Mouse (Mus musculus): ENCODE data around the gene Gstp3.
"Not testable (repeated sequence)": the region's sequence is repeated elsewhere in the genome, so short reads cannot be mapped to it uniquely, and the experiment has no call there.

Gene Gstp3

GRCm38 (mm10) chr19:4041500-4041899, 17.9 kb downstream of the Gstp3 start:
- not testable (repeated sequence) for DNase-seq (ENCODE audit: low read depth in 1 of 2, low spot score in 2 of 2)

GRCm38 (mm10) chr19:4040941-4041340, 18.4 kb downstream of the Gstp3 start:
- DNase-seq (ENCODE audit: low read depth in 1 of 2, low spot score in 2 of 2) = not testable (repeated sequence)

- DNase-seq (ENCODE audit: low read depth in 1 of 2, low spot score in 2 of 2) = peak in 1 of 2 experiments; percentile 52
These were observed 21.6 kb downstream of the Gstp3 start, which contains the start of gene Gstp1 for GRCm38 (mm10) chr19:4037788-4038232. Gene Gstp1 (minus strand): TSS chr19:4037985.

GRCm38 (mm10) chr19:4037154-4037787, 22.1 kb downstream of the Gstp3 start:
- DNase-seq (ENCODE audit: low read depth in 1 of 2, low spot score in 2 of 2) = not testable (repeated sequence)

GRCm38 (mm10) chr19:4036327-4037045, 22.9 kb downstream of the Gstp3 start:
- DNase-seq (ENCODE audit: low read depth in 1 of 2, low spot score in 2 of 2) = no peak

- DNase-seq (ENCODE audit: low read depth in 1 of 2, low spot score in 2 of 2) = no peak
These were observed 25.6 kb downstream of the Gstp3 start for GRCm38 (mm10) chr19:4033742-4034141.

- no peak for DNase-seq (ENCODE audit: low read depth in 1 of 2, low spot score in 2 of 2)
These were observed 26.1 kb downstream of the Gstp3 start for GRCm38 (mm10) chr19:4033298-4033697.

- DNase-seq (ENCODE audit: low read depth in 1 of 2, low spot score in 2 of 2) = no peak
These were observed 26.7 kb downstream of the Gstp3 start for GRCm38 (mm10) chr19:4032668-4033067.

GRCm38 (mm10) chr19:4027576-4027975, 31.8 kb downstream of the Gstp3 start:
- DNase-seq (ENCODE audit: low read depth in 1 of 2, low spot score in 2 of 2) = no peak

GRCm38 (mm10) chr19:4023185-4023584, 36.2 kb downstream of the Gstp3 start:
- no peak for DNase-seq (ENCODE audit: low read depth in 1 of 2, low spot score in 2 of 2)

- peak in 1 of 2 experiments; percentile 59 for DNase-seq (ENCODE audit: low read depth in 1 of 2, low spot score in 2 of 2)
These were observed 40.4 kb downstream of the Gstp3 start for GRCm38 (mm10) chr19:4018743-4019583.

GRCm38 (mm10) chr19:4017921-4018587, 41.3 kb downstream of the Gstp3 start:
- DNase-seq (ENCODE audit: low read depth in 1 of 2, low spot score in 2 of 2) = no peak

GRCm38 (mm10) chr19:4015635-4016034, 43.7 kb downstream of the Gstp3 start:
- no peak for DNase-seq (ENCODE audit: low read depth in 1 of 2, low spot score in 2 of 2)

- DNase-seq (ENCODE audit: low read depth in 1 of 2, low spot score in 2 of 2) = no peak
These were observed 44.6 kb downstream of the Gstp3 start for GRCm38 (mm10) chr19:4014802-4015201.

- DNase-seq (ENCODE audit: low read depth in 1 of 2, low spot score in 2 of 2) = no peak
These were observed 46.3 kb downstream of the Gstp3 start for GRCm38 (mm10) chr19:4013066-4013465.

GRCm38 (mm10) chr19:4012432-4013022, 46.8 kb downstream of the Gstp3 start, which contains the start of gene Ndufv1:
Gene Ndufv1 (minus strand): TSS chr19:4012806.
- peak; percentile 87 to 92 for DNase-seq (ENCODE audit: low read depth in 1 of 2, low spot score in 2 of 2)

GRCm38 (mm10) chr19:4011086-4011485, 48.3 kb downstream of the Gstp3 start:
- no peak for DNase-seq (ENCODE audit: low read depth in 1 of 2, low spot score in 2 of 2)
